In the genomic region with DNA sequence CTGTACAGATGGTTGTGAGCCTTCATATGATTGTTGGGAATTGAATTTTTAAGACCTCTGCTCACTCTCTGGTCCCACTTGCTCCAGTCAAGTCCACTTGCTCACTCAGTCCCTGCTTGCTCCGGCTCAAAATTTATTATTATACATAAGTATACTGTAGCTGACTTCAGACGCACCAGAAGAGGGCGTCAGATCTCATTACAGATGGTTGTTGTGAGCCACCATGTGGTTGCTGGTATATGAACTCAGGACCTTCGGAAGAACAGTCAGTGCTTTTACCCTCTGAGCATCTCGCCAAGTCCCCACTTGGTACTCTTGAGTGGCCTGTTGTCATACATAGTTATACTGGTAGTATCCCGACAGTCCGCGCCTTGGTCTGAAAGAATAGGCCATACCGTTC, we compare ENCODE assay signal across 17 mouse cellular contexts. TPM values are rescaled to one million over a fixed set of nuclear protein-coding genes. Genes with fewer than 3 reads are reported as not detected.
DNase-seq lines count a peak whose midpoint lies in the region; ATAC-seq and TF ChIP-seq lines count a peak whose summit lies in the region.
"Had no signal": no experiment of that assay in that cellular context is flagged by ENCODE, and none has a peak within 500 bp of the region (broad histone marks: within the 10 kb centered on the region; RNA-seq: fewer than 3 reads in every experiment).

No protein-coding gene starts in this region.

- H3K36me3 ChIP-seq in intestine, postnatal 0 days (ENCODE audit: control insufficient read depth, insufficient read depth): peaks cover 64% of the 10 kb centered on the region
- H3K36me3 ChIP-seq in intestine, embryonic 16.5 days (ENCODE audit: control insufficient read depth, insufficient read depth, low read length): peaks cover 17% of the 10 kb centered on the region
- H3K36me3 ChIP-seq in MEL (ENCODE audit: control insufficient read depth in 1 of 2, insufficient read depth in 2 of 2, low read length in 2 of 2): peaks cover 0 to 41% of the 10 kb centered on the region in 2 experiments; a peak in 2 of 4 replicates
- peaks cover 28% of the 10 kb centered on the region for H3K36me3 ChIP-seq in splenic B cell, adult 2 months (ENCODE audit: control insufficient read depth, insufficient read depth, low read length, poor library complexity, severe bottlenecking)

- H3K79me2 ChIP-seq in MEL (ENCODE audit: control insufficient read depth, insufficient read depth, low read length, poor library complexity): no peaks in the 10 kb centered on the region

- no peak for TF ChIP-seq RAD21 in MEL (IDR thresholded peaks at IDR 0.05; ENCODE audit: low read depth, low read length)

- TF ChIP-seq CTCF in intestine, postnatal 0 days (IDR thresholded peaks at IDR 0.05; ENCODE audit: low read depth): peak; percentile 61
- peak in 1 of 3 experiments; percentile 59; a peak in 2 of 6 replicates for TF ChIP-seq CTCF in MEL (IDR thresholded peaks at IDR 0.05 in 2 of 3, conservative IDR thresholded peaks at IDR 0.05 in 1 of 3; ENCODE audit: control insufficient read depth in 1 of 3, insufficient read depth in 1 of 3, low read depth in 2 of 3, low read length in 3 of 3, poor library complexity in 1 of 3, severe bottlenecking in 1 of 3)

- no peak for TF ChIP-seq POLR2A in MEL (IDR thresholded peaks at IDR 0.05; ENCODE audit: control insufficient read depth in 1 of 2, insufficient read depth in 1 of 2, low read depth in 1 of 2, low read length in 2 of 2, poor library complexity in 1 of 2)

- no peak overlapping the region for H3K4me3 ChIP-seq in intestine, postnatal 0 days (ENCODE audit: low read depth, low read length)
- H3K4me3 ChIP-seq in intestine, embryonic 16.5 days (ENCODE audit: low read length): no peak overlapping the region
- H3K4me3 ChIP-seq in MEL (ENCODE audit: control insufficient read depth in 1 of 2, insufficient read depth in 1 of 2, low read depth in 2 of 2, low read length in 2 of 2): no peak overlapping the region
- H3K4me3 ChIP-seq: forebrain, embryonic 13.5 days; heart, embryonic 15.5 days; hindbrain, embryonic 15.5 days; limb, embryonic 12.5 days had no signal

- no peak overlapping the region for H3K9ac ChIP-seq in intestine, postnatal 0 days (ENCODE audit: low read depth, low read length)
- H3K9ac ChIP-seq in intestine, embryonic 16.5 days (ENCODE audit: low read depth, low read length): no peak overlapping the region
- H3K9ac ChIP-seq in MEL (ENCODE audit: control insufficient read depth, low read depth, low read length, poor library complexity, severe bottlenecking): no peak overlapping the region
- H3K9ac ChIP-seq: forebrain, embryonic 13.5 days; heart, embryonic 15.5 days; hindbrain, embryonic 15.5 days; limb, embryonic 12.5 days had no signal

- DNase-seq in lung, postnatal 36 days: peak; percentile 30
- DNase-seq in lung, adult 18-20 months: no peak
- no peak for DNase-seq in MEL (ENCODE audit: low read depth, low spot score)
- DNase-seq in splenic B cell, adult 2 months (ENCODE audit: low read depth, low spot score): peak; percentile 50
- DNase-seq in adrenal gland, postnatal 10 days: no peak
- DNase-seq: adrenal gland, postnatal 25 days; cerebellum, adult 9-11 months; embryo, embryonic 11 days; kidney, adult 8-10 months; lung, adult 2 months; retina, postnatal 1 day had no signal

- H3K27ac ChIP-seq in intestine, postnatal 0 days (ENCODE audit: low read depth, low read length): no peak overlapping the region
- no peak overlapping the region for H3K27ac ChIP-seq in intestine, embryonic 16.5 days (ENCODE audit: low read length)
- no peak overlapping the region for H3K27ac ChIP-seq in MEL (ENCODE audit: control insufficient read depth, low read depth, low read length)
- H3K27ac ChIP-seq: forebrain, embryonic 13.5 days; heart, embryonic 15.5 days; hindbrain, embryonic 15.5 days; limb, embryonic 12.5 days had no signal

- H3K9me3 ChIP-seq in intestine, postnatal 0 days (ENCODE audit: control insufficient read depth): no peaks in the 10 kb centered on the region
- no peaks in the 10 kb centered on the region for H3K9me3 ChIP-seq in intestine, embryonic 16.5 days (ENCODE audit: control insufficient read depth, low read length)
- no peaks in the 10 kb centered on the region for H3K9me3 ChIP-seq in MEL (replicated peaks; ENCODE audit: insufficient read depth, low read length)
- H3K9me3 ChIP-seq: forebrain, embryonic 13.5 days; heart, embryonic 15.5 days; hindbrain, embryonic 15.5 days; limb, embryonic 12.5 days had no signal

- ATAC-seq in intestine, postnatal 0 days: no peak
- ATAC-seq in intestine, embryonic 16.5 days: no peak
- ATAC-seq: forebrain, embryonic 13.5 days had no signal

- WGBS in intestine, postnatal 0 days: 83% methylated on average over 9 of the region's 9 CpGs
- 84% methylated on average over 9 of the region's 9 CpGs for WGBS in intestine, embryonic 16.5 days

- no peak for TF ChIP-seq EP300 in MEL (IDR thresholded peaks at IDR 0.05; ENCODE audit: low read depth in 1 of 2, low read length in 2 of 2)

- H3K27me3 ChIP-seq in intestine, postnatal 0 days (replicated peaks; ENCODE audit: control insufficient read depth, insufficient read depth, low read length): no peaks in the 10 kb centered on the region
- H3K27me3 ChIP-seq in intestine, embryonic 16.5 days (replicated peaks; ENCODE audit: control insufficient read depth, insufficient read depth, low read length): no peaks in the 10 kb centered on the region
- no peaks in the 10 kb centered on the region for H3K27me3 ChIP-seq in MEL (ENCODE audit: control insufficient read depth in 1 of 2, insufficient read depth in 2 of 2, low read length in 2 of 2)
- H3K27me3 ChIP-seq in splenic B cell, adult 2 months (ENCODE audit: control insufficient read depth, insufficient read depth, low read length, poor library complexity, severe bottlenecking): no peaks in the 10 kb centered on the region
- H3K27me3 ChIP-seq: forebrain, embryonic 13.5 days; heart, embryonic 15.5 days; hindbrain, embryonic 15.5 days; limb, embryonic 12.5 days had no signal

- no peaks in the 10 kb centered on the region for H3K4me1 ChIP-seq in intestine, postnatal 0 days (replicated peaks; ENCODE audit: control insufficient read depth, insufficient read depth, low read length)
- no peaks in the 10 kb centered on the region for H3K4me1 ChIP-seq in intestine, embryonic 16.5 days (ENCODE audit: control insufficient read depth, insufficient read depth, low read length)
- H3K4me1 ChIP-seq in MEL (ENCODE audit: control insufficient read depth in 1 of 2, insufficient read depth in 2 of 2, low read length in 2 of 2): no peaks in the 10 kb centered on the region
- H3K4me1 ChIP-seq: forebrain, embryonic 13.5 days; heart, embryonic 15.5 days; hindbrain, embryonic 15.5 days had no signal

- no peak overlapping the region for H3K4me2 ChIP-seq in intestine, postnatal 0 days (replicated peaks; ENCODE audit: low read depth)
- H3K4me2 ChIP-seq in intestine, embryonic 16.5 days (ENCODE audit: low read depth, low read length): no peak overlapping the region
- H3K4me2 ChIP-seq: forebrain, embryonic 13.5 days; heart, embryonic 15.5 days; hindbrain, embryonic 15.5 days; limb, embryonic 12.5 days had no signal

TF ChIP-seq in MEL, 35 proteins besides CTCF, POLR2A, EP300 and RAD21:
- TF ChIP-seq ZC3H11A (IDR thresholded peaks at IDR 0.05; ENCODE audit: low read depth, low read length): no peak
- no peak for TF ChIP-seq POLR2AphosphoS2 (IDR thresholded peaks at IDR 0.05; ENCODE audit: low read length)
- TF ChIP-seq HCFC1 (IDR thresholded peaks at IDR 0.05; ENCODE audit: low read depth, low read length): no peak
- TF ChIP-seq SMC3 (IDR thresholded peaks at IDR 0.05; ENCODE audit: low read depth, low read length): peak; percentile 40
TF ChIP-seq in MEL: peak in this region for 1.

RNA-seq across cellular contexts. Expression of a gene that starts 35.8 kb away (rescaled TPM):
- 321 and 331 TPM in 2 replicates for polyA plus RNA-seq in intestine, postnatal 0 days (2015; fragmentation: Nextera tagmentation; extraction: Ambion mirVana)
- 277 and 289 TPM in 2 replicates for polyA plus RNA-seq in intestine, embryonic 16.5 days (2015; fragmentation: Nextera tagmentation; extraction: Ambion mirVana)
- total RNA-seq in MEL (2012; rRNA removed): 119 and 124 TPM in 2 replicates
- polyA plus RNA-seq in MEL (2012; ENCODE audit: insufficient read depth in 1 of 2, insufficient read length in 2 of 2, low read depth in 1 of 2, low replicate concordance in 2 of 2, missing spikeins in 1 of 2): 100 to 1,000 TPM; 118 to 619 TPM
- total RNA-seq in adrenal gland, postnatal 10 days (2021): 100 to 1,000 TPM; 260 to 289 TPM

Comparison
In these comparisons a context has a peak if more than half of its experiments do, and no peak if none do; other contexts are left out.
1. DNase-seq: peak in lung, postnatal 36 days (single experiment) and splenic B cell, adult 2 months (single experiment); none in lung, adult 18-20 months (0 of 2), MEL (single experiment) and adrenal gland, postnatal 10 days (single experiment).